Mouse (Mus musculus) granulocyte monocyte progenitor cell, adult 5-6 weeks (primary cell): ENCODE measurements around the gene Cd2ap. TPM values are rescaled to one million over a fixed set of nuclear protein-coding genes. Genes with fewer than 3 reads are reported as not detected.
"Not testable (repeated sequence)": the region's sequence is repeated elsewhere in the genome, so short reads cannot be mapped to it uniquely, and the experiment has no call there.

Source experiments
- ATAC-seq: replicated peaks from 2 replicates; pipeline ENCODE4 v1.8.0; 2016; ENCODE audit warnings: mild to moderate bottlenecking, moderate TSS enrichment, inconsistent platforms; ENCODE audit not compliant: poor library complexity, severe bottlenecking
- total RNA-seq, 2 experiments: library from RNA; stranded (forward) in 1 of 2; stranded (reverse) in 1 of 2; fragments of 200-712, 200-1000 nt in 1 of 2; fragments of >200 nt in 1 of 2; fragmentation: Nextera tagmentation in 1 of 2; gene quantifications; 2 replicates each; pipeline ENCODE4 v1.2.3; 2014 to 2017

Cd2ap gene
- total RNA-seq (2014; fragmentation: Nextera tagmentation) (13.4 and 14.4 TPM in 2 replicates), total RNA-seq (2017) (10.6 and 12.1 TPM in 2 replicates)

- peak; percentile 91 for ATAC-seq
Measured at GRCm38 (mm10) chr17:42876001-42876903, at the start of gene Cd2ap. TSS of gene Cd2ap (minus strand) at chr17:42876665.

- ATAC-seq, result peak; percentile 95
Measured at GRCm38 (mm10) chr17:42924731-42925130, 48.3 kb upstream of the Cd2ap start.

- no peak for ATAC-seq
Measured at GRCm38 (mm10) chr17:42918810-42919209, 42.3 kb upstream of the Cd2ap start.

- peak; percentile 28 for ATAC-seq
Measured at GRCm38 (mm10) chr17:42914726-42915125, 38.3 kb upstream of the Cd2ap start.

- ATAC-seq, result peak; percentile 35; the same call in 1 of the 2 replicates
Measured at GRCm38 (mm10) chr17:42912193-42912592, 35.7 kb upstream of the Cd2ap start.

- ATAC-seq, result no peak
Measured at GRCm38 (mm10) chr17:42910476-42910875, 34.0 kb upstream of the Cd2ap start.

- ATAC-seq, result no peak
Measured at GRCm38 (mm10) chr17:42909376-42909775, 32.9 kb upstream of the Cd2ap start.

- ATAC-seq, result no peak; the same call in 1 of the 2 replicates
Measured at GRCm38 (mm10) chr17:42908744-42909370, 32.4 kb upstream of the Cd2ap start.

GRCm38 (mm10) chr17:42908136-42908535 lies 31.7 kb upstream of the Cd2ap start:
- no peak for ATAC-seq

- not testable (repeated sequence) for ATAC-seq
Measured at GRCm38 (mm10) chr17:42906456-42906855, 30.0 kb upstream of the Cd2ap start.

GRCm38 (mm10) chr17:42905919-42906318 lies 29.5 kb upstream of the Cd2ap start:
- ATAC-seq, result no peak

- no peak for ATAC-seq
Measured at GRCm38 (mm10) chr17:42900795-42901194, 24.3 kb upstream of the Cd2ap start.

- peak; percentile 76 for ATAC-seq
Measured at GRCm38 (mm10) chr17:42887282-42887707, 10.8 kb upstream of the Cd2ap start.

GRCm38 (mm10) chr17:42885091-42885501 lies 8.6 kb upstream of the Cd2ap start:
- no peak for ATAC-seq

GRCm38 (mm10) chr17:42884382-42884781 lies 7.9 kb upstream of the Cd2ap start:
- ATAC-seq, result no peak

- ATAC-seq, result no peak
Measured at GRCm38 (mm10) chr17:42883769-42884168, 7.3 kb upstream of the Cd2ap start.

GRCm38 (mm10) chr17:42883315-42883714 lies 6.8 kb upstream of the Cd2ap start:
- peak; percentile 23; the same call in 1 of the 2 replicates for ATAC-seq

GRCm38 (mm10) chr17:42882873-42883272 lies 6.4 kb upstream of the Cd2ap start:
- ATAC-seq, result peak; percentile 76

- ATAC-seq, result no peak
Measured at GRCm38 (mm10) chr17:42876904-42877425, 500 bp upstream of the Cd2ap start.

- peak; percentile 26; the same call in 1 of the 2 replicates for ATAC-seq
Measured at GRCm38 (mm10) chr17:42875571-42876000, 879 bp downstream of the Cd2ap start.

- no peak for ATAC-seq
Measured at GRCm38 (mm10) chr17:42875015-42875414, 1.4 kb downstream of the Cd2ap start.
